Mouse (Mus musculus): ENCODE results near the gene Pik3c2g. TPM values are rescaled to one million over a fixed set of nuclear protein-coding genes. Genes with fewer than 3 reads are reported as not detected.
"Not testable (repeated sequence)": the region's sequence is repeated elsewhere in the genome, so short reads cannot be mapped to it uniquely, and the experiment has no call there.

Pik3c2g gene
- total RNA-seq, 4 experiments from 2014 or later, result 9.4 to 10.0 TPM; not detected in 2

- no peak for DNase-seq
These were observed 341.7 kb downstream of the Pik3c2g start for GRCm38 (mm10) chr6:139928766-139929165.

GRCm38 (mm10) chr6:139934861-139935260 lies 347.8 kb downstream of the Pik3c2g start:
- no peak for DNase-seq

- not testable (repeated sequence) for DNase-seq
These were observed 350.6 kb downstream of the Pik3c2g start for GRCm38 (mm10) chr6:139937581-139937980.

- no peak for DNase-seq
These were observed 360.3 kb downstream of the Pik3c2g start for GRCm38 (mm10) chr6:139947106-139947879.

- DNase-seq, result peak; percentile 46
These were observed 366.6 kb downstream of the Pik3c2g start for GRCm38 (mm10) chr6:139953596-139953995.

GRCm38 (mm10) chr6:139957531-139958241 lies 370.7 kb downstream of the Pik3c2g start:
- DNase-seq, result peak; percentile 21

GRCm38 (mm10) chr6:139963775-139964174 lies 376.8 kb downstream of the Pik3c2g start:
- DNase-seq, result no peak

GRCm38 (mm10) chr6:139964895-139965294 lies 377.9 kb downstream of the Pik3c2g start:
- no peak for DNase-seq

- DNase-seq, result no peak
These were observed 379.7 kb downstream of the Pik3c2g start for GRCm38 (mm10) chr6:139966684-139967083.

GRCm38 (mm10) chr6:139971608-139972298 lies 384.7 kb downstream of the Pik3c2g start:
- DNase-seq, result no peak

GRCm38 (mm10) chr6:139974668-139975067 lies 387.6 kb downstream of the Pik3c2g start:
- DNase-seq, result no peak

- DNase-seq, result no peak
These were observed 391.1 kb downstream of the Pik3c2g start for GRCm38 (mm10) chr6:139978114-139978513.

GRCm38 (mm10) chr6:139981061-139981460 lies 394.0 kb downstream of the Pik3c2g start:
- no peak for DNase-seq

- no peak for DNase-seq
These were observed 397.0 kb downstream of the Pik3c2g start for GRCm38 (mm10) chr6:139984069-139984468.

GRCm38 (mm10) chr6:139986564-139986963 lies 399.5 kb downstream of the Pik3c2g start:
- DNase-seq, result no peak

GRCm38 (mm10) chr6:139989075-139989474 lies 402.1 kb downstream of the Pik3c2g start:
- DNase-seq, result no peak

GRCm38 (mm10) chr6:139989597-139989996 lies 402.6 kb downstream of the Pik3c2g start:
- DNase-seq, result no peak

GRCm38 (mm10) chr6:140005181-140005580 lies 418.2 kb downstream of the Pik3c2g start:
- no peak for DNase-seq

Other genes starting within 250 kb of the Pik3c2g start
- under 1 TPM in 1 of 4 experiments, not detected in 3; 0.35 TPM for gene Rergl, start 85.2 kb upstream of the Pik3c2g start, total RNA-seq (2022)